Comparison of ENCODE assay signal across 32 mouse cellular contexts in genomic region chr7:27203730-27204449, GRCm38 (mm10). TPM values are rescaled to one million over a fixed set of nuclear protein-coding genes. Genes with fewer than 3 reads are reported as not detected.
DNase-seq lines count a peak whose midpoint lies in the region; ATAC-seq and TF ChIP-seq lines count a peak whose summit lies in the region.
"Had no signal": no experiment of that assay in that cellular context is flagged by ENCODE, and none has a peak within 500 bp of the region (broad histone marks: within the 10 kb centered on the region; RNA-seq: fewer than 3 reads in every experiment).

No protein-coding gene starts in this region.

- no peak overlapping the region for H3K9ac ChIP-seq in kidney, embryonic 16.5 days (replicated peaks; ENCODE audit: low read length)
- H3K9ac ChIP-seq: heart, embryonic 12.5 days; limb, embryonic 13.5 days; liver, embryonic 13.5 days; lung, embryonic 14.5 days had no signal

- DNase-seq in heart, adult 11 months: peak; percentile 87
- no peak for DNase-seq in heart, postnatal 36 days
- DNase-seq in kidney, postnatal 14 days: peak; percentile 28
- peak; percentile 57 to 67 for DNase-seq in cerebellum, adult 2 months
- DNase-seq in cerebellum, postnatal 14 days: peak; percentile 53 to 56
- DNase-seq in ovary, postnatal 14 days (ENCODE audit: low spot score): no peak
- no peak for DNase-seq in yolk sac, embryonic 10.5 days (ENCODE audit: low spot score)
- DNase-seq: adrenal gland, postnatal 25 days; gastrocnemius, postnatal 14 days; heart, adult 18-20 months; heart, postnatal 10 days; layer of hippocampus, adult 9-11 months; liver, embryonic 13.5 days; lung, embryonic 14.5 days; midbrain, embryonic 14.5 days; right cerebral cortex, postnatal 14 days; thymus, postnatal 36 days had no signal

- no peak overlapping the region for H3K4me2 ChIP-seq in kidney, embryonic 16.5 days (replicated peaks; ENCODE audit: low read depth, low read length)
- H3K4me2 ChIP-seq: heart, embryonic 12.5 days; limb, embryonic 13.5 days; liver, embryonic 13.5 days; lung, embryonic 14.5 days had no signal

- no peaks in the 10 kb centered on the region for H3K9me3 ChIP-seq in kidney, embryonic 16.5 days (ENCODE audit: low read length)
- H3K9me3 ChIP-seq: embryonic facial prominence, embryonic 10.5 days; heart, embryonic 12.5 days; limb, embryonic 13.5 days; liver, embryonic 13.5 days had no signal

- 93% methylated on average over 8 of the region's 8 CpGs for WGBS in kidney, embryonic 16.5 days
- 50% methylated on average over 8 of the region's 8 CpGs for WGBS in cerebellum, adult 2 months

- no peak overlapping the region for H3K27ac ChIP-seq in kidney, embryonic 16.5 days (ENCODE audit: low read length)
- H3K27ac ChIP-seq in cerebellum, adult 2 months (ENCODE audit: insufficient read depth, low read length): peak overlapping the region; percentile 20
- H3K27ac ChIP-seq: embryonic facial prominence, embryonic 10.5 days; hindbrain, postnatal 0 days; kidney, postnatal 0 days; limb, embryonic 13.5 days; liver, embryonic 13.5 days had no signal

- TF ChIP-seq CTCF in cerebellum, adult 2 months (IDR thresholded peaks at IDR 0.05; ENCODE audit: borderline replicate concordance, insufficient read depth, low read depth, low read length): no peak

- no peak for ATAC-seq in kidney, embryonic 16.5 days (ENCODE audit: low FRiP score, low TSS enrichment)
- ATAC-seq: forebrain, embryonic 16.5 days; hindbrain, postnatal 0 days had no signal

- no peak for TF ChIP-seq POLR2A in cerebellum, adult 2 months (IDR thresholded peaks at IDR 0.05; ENCODE audit: borderline replicate concordance, insufficient read depth, low read length)

- intact Hi-C loops in heart, postnatal 36 days (cut with DNase I): no loop called here

- H3K36me3 ChIP-seq in kidney, embryonic 16.5 days (ENCODE audit: insufficient read depth, low read length): peaks cover 43% of the 10 kb centered on the region

- no peaks in the 10 kb centered on the region for H3K4me1 ChIP-seq in kidney, embryonic 16.5 days (ENCODE audit: insufficient read depth, low read length)
- peaks cover 11% of the 10 kb centered on the region for H3K4me1 ChIP-seq in cerebellum, adult 2 months (ENCODE audit: control insufficient read depth, insufficient read depth, low read length)
- H3K4me1 ChIP-seq: embryonic facial prominence, embryonic 10.5 days; heart, embryonic 12.5 days; limb, embryonic 13.5 days; liver, embryonic 13.5 days had no signal

- no peaks in the 10 kb centered on the region for H3K27me3 ChIP-seq in kidney, embryonic 16.5 days (ENCODE audit: insufficient read depth, low read length)
- no peaks in the 10 kb centered on the region for H3K27me3 ChIP-seq in cerebellum, adult 2 months (ENCODE audit: control insufficient read depth, insufficient read depth, low read length)
- H3K27me3 ChIP-seq: heart, embryonic 12.5 days; limb, embryonic 13.5 days; liver, embryonic 13.5 days had no signal

- H3K4me3 ChIP-seq in kidney, embryonic 16.5 days (ENCODE audit: low read length): no peak overlapping the region
- no peak overlapping the region for H3K4me3 ChIP-seq in cerebellum, adult 2 months (replicated peaks; ENCODE audit: insufficient read depth, low read depth, low read length)
- H3K4me3 ChIP-seq: embryonic facial prominence, embryonic 10.5 days; heart, embryonic 12.5 days; limb, embryonic 13.5 days; liver, embryonic 13.5 days had no signal

RNA-seq across cellular contexts. Expression of gene Snrpa, which starts 7.8 kb away (rescaled TPM):
- 10 to 100 TPM; 35.4 to 41.9 TPM for total RNA-seq in heart, postnatal 36 days (2021)
- polyA plus RNA-seq in kidney, embryonic 16.5 days (2015; fragmentation: Nextera tagmentation; extraction: Ambion mirVana): 305 and 323 TPM in 2 replicates
- polyA plus RNA-seq in cerebellum, adult 2 months (2012; rRNA removed): 158 and 173 TPM in 2 replicates

RNA-seq across cellular contexts. Expression of gene BC024978, which starts 8.3 kb away (rescaled TPM):
- total RNA-seq in heart, postnatal 36 days (2021): 10 to 100 TPM; 16.3 to 16.6 TPM
- 4.1 TPM in 2 replicates for polyA plus RNA-seq in kidney, embryonic 16.5 days (2015; fragmentation: Nextera tagmentation; extraction: Ambion mirVana)
- 17.9 and 18.8 TPM in 2 replicates for polyA plus RNA-seq in cerebellum, adult 2 months (2012; rRNA removed)

RNA-seq across cellular contexts. Expression of gene Mia, which starts 22.9 kb away (rescaled TPM):
- total RNA-seq in heart, postnatal 36 days (2021): not detected
- 18.5 and 22.3 TPM in 2 replicates for polyA plus RNA-seq in kidney, embryonic 16.5 days (2015; fragmentation: Nextera tagmentation; extraction: Ambion mirVana)
- 11.2 and 16.9 TPM in 2 replicates for polyA plus RNA-seq in cerebellum, adult 2 months (2012; rRNA removed)
- total RNA-seq: adrenal gland, postnatal 25 days; heart, postnatal 10 days; megakaryocyte, adult 5-6 weeks had no signal
- polyA plus RNA-seq: heart, embryonic 12.5 days; liver, embryonic 13.5 days had no signal

RNA-seq across cellular contexts. Expression of gene Gm21983, which starts 23.0 kb away (rescaled TPM):
- total RNA-seq in heart, postnatal 36 days (2021): not detected
- not detected in 2 replicates for polyA plus RNA-seq in kidney, embryonic 16.5 days (2015; fragmentation: Nextera tagmentation; extraction: Ambion mirVana)
- polyA plus RNA-seq in cerebellum, adult 2 months (2012; rRNA removed): not detected in 2 replicates
- total RNA-seq: adrenal gland, postnatal 25 days; ES-E14; gastrocnemius, postnatal 14 days; heart, adult 18-20 months; hindbrain, postnatal 0 days; left cerebral cortex, adult 18-20 months; left cerebral cortex, postnatal 25 days; megakaryocyte, adult 5-6 weeks had no signal
- polyA plus RNA-seq: cortical plate, adult 2 months; forebrain, embryonic 16.5 days; hindbrain, embryonic 11.5 days; liver, embryonic 13.5 days; midbrain, embryonic 14.5 days; neural tube, embryonic 11.5 days; testis, adult 2 months had no signal

RNA-seq across cellular contexts. Expression of gene Itpkc, which starts 24.6 kb away (rescaled TPM):
- 1 to 10 TPM; 5.1 to 5.6 TPM for total RNA-seq in heart, postnatal 36 days (2021)
- polyA plus RNA-seq in kidney, embryonic 16.5 days (2015; fragmentation: Nextera tagmentation; extraction: Ambion mirVana): 5.5 and 6.4 TPM in 2 replicates
- polyA plus RNA-seq in cerebellum, adult 2 months (2012; rRNA removed): 12.4 and 13.2 TPM in 2 replicates

Comparison
In these comparisons a context has a peak if more than half of its experiments do, and no peak if none do; other contexts are left out.
1. DNase-seq: peak in heart, adult 11 months (single experiment), kidney, postnatal 14 days (single experiment), cerebellum, adult 2 months (2 of 2) and cerebellum, postnatal 14 days (2 of 2); none in heart, postnatal 36 days (0 of 2), ovary, postnatal 14 days (single experiment) and yolk sac, embryonic 10.5 days (single experiment).